Mouse (Mus musculus) hindbrain, embryonic 14.5 days (tissue): ENCODE measurements around the gene Six3. TPM values are rescaled to one million over a fixed set of nuclear protein-coding genes. Genes with fewer than 3 reads are reported as not detected.

Experiments used
- ATAC-seq: fragments of 200-750 bp; cut with Nextera tagmentation; 2 replicates; pipeline ENCODE4 v1.8.0; 2017; ENCODE audit warnings: moderate number of reproducible peaks, mild to moderate bottlenecking, moderate TSS enrichment, moderate library complexity; ENCODE audit not compliant: low FRiP score
- DNase-seq: peaks from one replicate; pipeline ENCODE4 v3.0.0-alpha.2; 2015; ENCODE audit warnings: low spot score
- H3K27ac ChIP-seq: fragments of 300-500 bp; sonication (generic); 2 replicates; pipeline ENCODE4 v1.5.1; 2014; ENCODE audit warnings: mild to moderate bottlenecking, moderate library complexity
- H3K27me3 ChIP-seq: fragments of 300-500 bp; sonication (generic); 2 replicates; pipeline ENCODE4 v1.6.1; 2014; ENCODE audit warnings: mild to moderate bottlenecking, low read length, mixed read lengths; ENCODE audit not compliant: control insufficient read depth, insufficient read depth
- H3K36me3 ChIP-seq: fragments of 300-500 bp; sonication (generic); replicated peaks from 2 replicates; pipeline ENCODE4 v1.6.1; 2014; ENCODE audit not compliant: control insufficient read depth, insufficient read depth
- H3K4me1 ChIP-seq: fragments of 300-500 bp; sonication (generic); replicated peaks from 2 replicates; pipeline ENCODE4 v1.6.1; 2014; ENCODE audit warnings: antibody characterized with exemption, low read length, mixed read lengths; ENCODE audit not compliant: control insufficient read depth, insufficient read depth
- H3K4me2 ChIP-seq: fragments of 300-500 bp; sonication (generic); replicated peaks from 2 replicates; pipeline ENCODE4 v1.6.1; 2014; ENCODE audit warnings: mild to moderate bottlenecking, moderate library complexity
- H3K4me3 ChIP-seq: fragments of 300-500 bp; sonication (generic); replicated peaks from 2 replicates; pipeline ENCODE4 v1.5.1; 2014; ENCODE audit warnings: mild to moderate bottlenecking, low read length
- H3K9ac ChIP-seq: fragments of 300-500 bp; sonication (generic); 2 replicates; pipeline ENCODE4 v1.6.1; 2014
- H3K9me3 ChIP-seq: fragments of 300-500 bp; sonication (generic); 2 replicates; pipeline ENCODE4 v1.6.1; 2016; ENCODE audit warnings: low read length; ENCODE audit not compliant: control insufficient read depth
- WGBS: fragments of 180-500 bp; shearing (Covaris S2); extraction: QIAGEN DNeasy Blood & Tissue Kit; methylation state at CpG from one replicate; pipeline ENCODE4 v1.1.7; 2014; 5-methylcytosine and 5-hydroxymethylcytosine counted together
- polyA plus RNA-seq: library from polyadenylated mRNA; unstranded; fragments of >200 nt; fragmentation: Nextera tagmentation; extraction: Ambion mirVana; gene quantifications from 2 replicates; pipeline ENCODE4 v1.2.1, GENCODE M21; 2014

Gene Six3
- polyA plus RNA-seq, 1 experiment from 2014 or later, result not detected

DNA sequence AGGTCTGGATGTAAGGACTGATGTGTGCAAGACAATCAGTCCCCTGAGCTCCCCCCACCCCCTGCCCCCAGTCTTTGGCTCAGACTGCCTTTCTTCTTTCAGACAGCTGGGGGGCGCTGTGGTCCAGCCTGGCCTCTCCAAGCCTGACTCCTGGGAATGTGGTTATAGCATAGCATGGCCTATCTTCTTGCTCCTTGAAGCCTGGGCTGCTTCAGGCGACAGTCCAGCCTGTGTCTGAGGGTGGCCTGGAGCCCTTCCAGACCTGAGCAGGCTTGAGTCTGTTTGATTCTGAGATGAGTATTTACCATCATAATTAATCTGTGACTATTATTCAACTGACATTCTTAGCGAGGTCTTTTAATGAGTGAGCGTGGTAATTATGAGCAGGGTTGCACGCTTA lies 17.7 kb downstream of the Six3 start:
- Histone ChIP-seq H3K4me1 (no peaks in the 10 kb centered on the region), H3K9ac (no peak overlapping the region), H3K4me3 (no peak overlapping the region), H3K36me3 (no peaks in the 10 kb centered on the region), H3K27ac (no peak overlapping the region), H3K27me3 (peaks cover 79% of the 10 kb centered on the region), H3K4me2 (no peak overlapping the region), H3K9me3 (no peaks in the 10 kb centered on the region)
- DNase-seq (no peak), ATAC-seq (no peak)
- 50% methylated on average over 5 of the region's 5 CpGs for WGBS

DNA sequence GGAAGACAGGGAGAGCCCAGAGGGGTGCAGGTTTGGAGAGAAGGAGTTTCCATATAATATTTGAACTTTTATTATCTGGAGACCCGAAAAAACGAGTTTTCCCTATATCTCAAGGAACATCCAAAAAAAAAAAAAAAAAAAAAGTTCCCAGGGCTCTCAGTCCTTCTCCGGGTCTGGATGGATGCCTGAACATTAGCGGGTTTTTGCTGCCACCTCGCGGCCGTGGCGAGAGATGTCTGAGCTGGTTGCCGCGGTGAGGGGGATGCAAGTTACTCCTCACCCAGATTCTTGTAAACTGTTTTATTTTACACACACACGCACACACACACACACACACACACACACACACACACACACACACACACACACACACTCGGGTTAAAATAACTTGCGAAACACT lies 20.2 kb downstream of the Six3 start:
- Histone ChIP-seq H3K4me3 (no peak overlapping the region), H3K9me3 (no peaks in the 10 kb centered on the region), H3K4me2 (no peak overlapping the region), H3K36me3 (no peaks in the 10 kb centered on the region), H3K4me1 (no peaks in the 10 kb centered on the region), H3K9ac (no peak overlapping the region), H3K27ac (no peak overlapping the region), H3K27me3 (peaks cover 66% of the 10 kb centered on the region)
- DNase-seq (peak; percentile 93), ATAC-seq (no peak)
- WGBS, result 2% methylated on average over 13 of the region's 13 CpGs

GRCm38 (mm10) chr17:85637876-85638275 lies 24.5 kb downstream of the Six3 start:
- H3K27ac ChIP-seq, result no peak overlapping the region
- H3K36me3 ChIP-seq, result no peaks in the 10 kb centered on the region
- no peaks in the 10 kb centered on the region for H3K4me1 ChIP-seq
- no peak overlapping the region for H3K4me3 ChIP-seq
- no peak overlapping the region for H3K9ac ChIP-seq
- H3K27me3 ChIP-seq, result peaks cover 54% of the 10 kb centered on the region
- H3K4me2 ChIP-seq, result no peak overlapping the region
- 69% methylated on average over 5 of the region's 6 CpGs for WGBS
- ATAC-seq (no peak), DNase-seq (no peak)
- H3K9me3 ChIP-seq, result no peaks in the 10 kb centered on the region

DNA sequence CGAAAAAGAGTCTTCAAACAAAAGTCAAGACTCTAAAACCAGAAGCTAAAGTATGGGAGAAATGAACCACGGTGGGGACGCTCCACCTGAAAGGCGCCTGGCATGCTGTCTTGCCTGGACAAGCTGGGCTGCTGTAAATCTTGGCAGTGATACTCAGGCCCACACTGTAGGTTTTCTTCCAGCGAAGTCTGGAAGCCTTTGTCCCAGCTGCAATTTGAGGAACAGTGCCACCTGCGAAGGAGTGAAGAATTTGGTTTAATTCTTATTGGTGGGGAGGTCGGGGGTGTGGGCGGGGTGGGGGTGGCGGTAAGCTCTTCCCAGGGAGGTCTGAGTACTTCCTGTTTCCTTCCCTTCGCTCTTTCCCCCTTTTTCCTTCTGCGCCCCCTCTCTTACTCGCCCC lies 31.9 kb downstream of the Six3 start:
- ATAC-seq (0 out of 2 replicates have a peak, but pooled peaks have one; percentile 34), DNase-seq (no peak)
- Histone ChIP-seq H3K4me3 (peak overlapping the region; percentile 27), H3K27ac (no peak overlapping the region), H3K36me3 (no peaks in the 10 kb centered on the region), H3K4me2 (peak overlapping the region; percentile 49), H3K4me1 (peaks cover 6% of the 10 kb centered on the region; the same call in 1 of the 2 replicates), H3K27me3 (peaks cover 77% of the 10 kb centered on the region), H3K9me3 (no peaks in the 10 kb centered on the region), H3K9ac (peak overlapping the region; percentile 22; the same call in 1 of the 2 replicates)
- 6% methylated on average over 10 of the region's 12 CpGs for WGBS

GRCm38 (mm10) chr17:85645718-85646665 lies 32.6 kb downstream of the Six3 start:
- DNase-seq (peak; percentile 76), ATAC-seq (peak; percentile 80)
- under 1% methylated on average over 36 of the region's 36 CpGs for WGBS
- peak overlapping the region; percentile 49 for H3K4me2 ChIP-seq
- peaks cover 6% of the 10 kb centered on the region; the same call in 1 of the 2 replicates for H3K4me1 ChIP-seq
- no peak overlapping the region for H3K27ac ChIP-seq
- peaks cover 82% of the 10 kb centered on the region for H3K27me3 ChIP-seq
- no peaks in the 10 kb centered on the region for H3K9me3 ChIP-seq
- peak overlapping the region; percentile 22; the same call in 1 of the 2 replicates for H3K9ac ChIP-seq
- H3K36me3 ChIP-seq, result no peaks in the 10 kb centered on the region
- peak overlapping the region; percentile 27 for H3K4me3 ChIP-seq

GRCm38 (mm10) chr17:85660016-85660415 lies 46.6 kb downstream of the Six3 start:
- 68% methylated on average over 1 of the region's 1 CpGs for WGBS
- Histone ChIP-seq H3K4me3 (no peak overlapping the region), H3K27ac (no peak overlapping the region), H3K27me3 (peaks cover 32% of the 10 kb centered on the region), H3K9me3 (no peaks in the 10 kb centered on the region), H3K4me2 (no peak overlapping the region), H3K4me1 (no peaks in the 10 kb centered on the region), H3K9ac (no peak overlapping the region), H3K36me3 (no peaks in the 10 kb centered on the region)
- no peak for ATAC-seq
- DNase-seq, result no peak

DNA sequence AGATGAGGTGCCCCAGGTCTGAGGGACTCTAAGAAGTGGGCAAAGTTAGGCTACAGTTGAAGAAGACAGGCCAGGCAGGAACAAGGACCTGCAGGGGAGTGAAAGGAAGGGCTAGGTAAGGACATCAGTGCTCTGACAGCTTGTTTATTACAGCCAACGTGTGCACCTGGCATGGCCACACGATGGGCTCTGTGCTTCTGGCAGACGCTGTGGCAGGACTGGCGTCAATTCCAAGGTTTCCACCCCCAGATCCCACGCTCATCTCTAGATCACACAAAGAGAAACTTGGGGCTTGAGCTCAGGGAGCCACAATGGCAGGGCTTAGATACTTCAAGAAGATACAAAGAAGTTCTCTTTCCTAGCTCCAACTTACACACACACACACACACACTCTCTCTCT lies 48.1 kb downstream of the Six3 start:
- no peaks in the 10 kb centered on the region for H3K36me3 ChIP-seq
- H3K9ac ChIP-seq, result no peak overlapping the region
- peaks cover 37% of the 10 kb centered on the region for H3K27me3 ChIP-seq
- H3K4me1 ChIP-seq, result 0 out of 2 replicates have a peak, but pooled peaks cover 3% of the 10 kb centered on the region
- no peaks in the 10 kb centered on the region for H3K9me3 ChIP-seq
- WGBS, result 75% methylated on average over 5 of the region's 5 CpGs
- no peak for DNase-seq
- H3K4me2 ChIP-seq, result no peak overlapping the region
- no peak overlapping the region for H3K4me3 ChIP-seq
- no peak for ATAC-seq
- H3K27ac ChIP-seq, result no peak overlapping the region

DNA sequence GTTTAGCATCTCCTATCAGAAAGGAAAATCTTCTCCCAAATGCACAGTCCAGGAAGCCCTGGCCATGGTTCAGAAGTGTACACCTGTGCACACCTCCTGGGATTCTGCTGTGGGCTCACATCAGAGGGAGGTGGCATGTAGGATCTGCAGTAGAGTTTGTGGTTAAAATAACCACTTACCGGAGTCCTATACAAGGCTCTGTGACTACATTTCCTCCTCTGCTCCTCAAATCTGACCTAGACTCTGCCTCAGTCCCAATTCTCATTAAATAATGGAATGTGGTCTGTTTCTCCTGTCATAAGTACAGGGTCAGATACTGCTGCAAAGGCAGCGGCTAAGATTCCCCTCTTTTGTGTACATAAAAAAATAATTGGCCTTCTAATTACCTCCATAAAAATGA lies 50.8 kb downstream of the Six3 start:
- no peaks in the 10 kb centered on the region for H3K36me3 ChIP-seq
- 0 out of 2 replicates have a peak, but pooled peaks cover 3% of the 10 kb centered on the region for H3K4me1 ChIP-seq
- no peak overlapping the region for H3K9ac ChIP-seq
- H3K27me3 ChIP-seq, result peaks cover 47% of the 10 kb centered on the region
- peak overlapping the region; percentile 54 for H3K4me2 ChIP-seq
- H3K27ac ChIP-seq, result no peak overlapping the region
- H3K9me3 ChIP-seq, result no peaks in the 10 kb centered on the region
- ATAC-seq (no peak), DNase-seq (no peak)
- WGBS, result 42% methylated on average over 2 of the region's 2 CpGs
- H3K4me3 ChIP-seq, result peak overlapping the region; percentile 21; the same call in 1 of the 2 replicates

DNA sequence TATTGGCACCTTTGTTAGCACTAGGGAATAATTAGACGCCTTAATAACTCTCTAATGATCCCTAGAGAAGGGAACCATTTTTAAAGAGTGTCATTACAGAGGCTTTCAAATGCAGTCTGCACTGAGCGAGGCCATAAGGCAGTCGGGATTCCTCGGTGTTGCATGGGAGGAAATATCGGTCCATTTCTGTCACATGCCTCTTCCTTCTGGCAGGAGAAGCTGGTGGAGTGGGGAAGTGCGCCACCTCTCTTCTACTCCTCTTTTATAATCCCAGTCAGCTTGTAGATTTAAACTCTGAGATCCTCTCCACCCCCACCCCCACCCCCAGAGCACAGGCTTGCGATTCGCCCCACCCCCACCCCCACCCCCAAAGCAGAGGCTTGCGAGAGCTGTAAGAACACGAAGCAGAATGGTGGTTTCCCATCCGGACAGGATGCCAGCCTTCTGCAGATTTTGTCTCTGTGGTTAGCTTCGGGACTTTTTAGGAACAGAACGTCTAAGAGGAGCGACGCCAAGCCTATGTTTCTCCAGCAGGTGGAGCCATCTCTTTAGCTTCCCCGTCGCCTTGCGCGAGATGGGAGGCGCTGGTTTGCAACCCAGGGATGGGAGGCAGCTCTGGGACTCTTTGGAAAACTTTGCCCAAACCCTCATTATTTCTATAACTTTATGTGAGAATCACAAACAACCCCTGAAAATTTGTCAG lies 51.4 kb downstream of the Six3 start:
- H3K4me3 ChIP-seq, result peak overlapping the region; percentile 21
- no peaks in the 10 kb centered on the region for H3K9me3 ChIP-seq
- H3K9ac ChIP-seq, result no peak overlapping the region
- H3K4me2 ChIP-seq, result peak overlapping the region; percentile 54
- WGBS, result 2% methylated on average over 20 of the region's 20 CpGs
- H3K27ac ChIP-seq, result no peak overlapping the region
- peak; percentile 88 for DNase-seq
- H3K36me3 ChIP-seq, result no peaks in the 10 kb centered on the region
- H3K4me1 ChIP-seq, result 0 out of 2 replicates have a peak, but pooled peaks cover 3% of the 10 kb centered on the region
- ATAC-seq, result peak; percentile 72; the same call in 1 of the 2 replicates
- H3K27me3 ChIP-seq, result peaks cover 47% of the 10 kb centered on the region
